Mouse (Mus musculus): ENCODE results near the gene Tmprss4. TPM values are rescaled to one million over a fixed set of nuclear protein-coding genes. Genes with fewer than 3 reads are reported as not detected.

The Tmprss4 gene
- polyA plus RNA-seq (2021; fragmentation: Nextera tagmentation): not detected in 2 replicates
- long read RNA-seq, experiment 1: 0 reads
- long read RNA-seq, experiment 2: 0 reads

GRCm38 (mm10) chr9:45203797-45204410, at the start of gene Tmprss4:
Gene Tmprss4 (minus strand): TSS chr9:45204092.

GRCm38 (mm10) chr9:45181770-45182169, 22.1 kb downstream of the Tmprss4 start, which contains the start of gene BC049352:
Gene BC049352 (plus strand): TSS chr9:45182007.

GRCm38 (mm10) chr9:45138191-45139032, 65.5 kb downstream of the Tmprss4 start, which contains the start of gene Scn4b:
Gene Scn4b (plus strand): TSS chr9:45138395.

Other genes with a start within 250 kb of the Tmprss4 start
- 42.6 and 43.5 TPM in 2 replicates for gene Ube4a, start 238.5 kb downstream of the Tmprss4 start, polyA plus RNA-seq (2021; fragmentation: Nextera tagmentation)
- gene Cd3g, start 223.7 kb downstream of the Tmprss4 start, polyA plus RNA-seq (2021; fragmentation: Nextera tagmentation): 0.24 and 0.44 TPM in 2 replicates
- gene Cd3d, start 222.3 kb downstream of the Tmprss4 start, polyA plus RNA-seq (2021; fragmentation: Nextera tagmentation): 0.24 and 0.25 TPM in 2 replicates
- gene Cd3e, start 194.5 kb downstream of the Tmprss4 start, polyA plus RNA-seq (2021; fragmentation: Nextera tagmentation): 0.15 TPM in 1 of 2 replicates, not detected in the other
- gene Mpzl2, start 164.3 kb downstream of the Tmprss4 start, polyA plus RNA-seq (2021; fragmentation: Nextera tagmentation): 0.23 and 0.65 TPM in 2 replicates
- gene Mpzl3, start 148.9 kb downstream of the Tmprss4 start, polyA plus RNA-seq (2021; fragmentation: Nextera tagmentation): 1.1 TPM in 2 replicates
- gene Jaml, start 124.9 kb downstream of the Tmprss4 start, polyA plus RNA-seq (2021; fragmentation: Nextera tagmentation): 0.18 and 0.26 TPM in 2 replicates
- gene Scn2b, start 86.3 kb downstream of the Tmprss4 start, polyA plus RNA-seq (2021; fragmentation: Nextera tagmentation): 256 and 455 TPM in 2 replicates
- 2.8 and 2.9 TPM in 2 replicates for gene Scn4b, start 65.7 kb downstream of the Tmprss4 start, polyA plus RNA-seq (2021; fragmentation: Nextera tagmentation)
- 0.87 and 1.0 TPM in 2 replicates for gene BC049352, start 22.1 kb downstream of the Tmprss4 start, polyA plus RNA-seq (2021; fragmentation: Nextera tagmentation)
- 1.9 and 2.2 TPM in 2 replicates for gene Il10ra, start 65.1 kb upstream of the Tmprss4 start, polyA plus RNA-seq (2021; fragmentation: Nextera tagmentation)
- gene Tmprss13, start 115.0 kb upstream of the Tmprss4 start, polyA plus RNA-seq (2021; fragmentation: Nextera tagmentation): not detected in 2 replicates
- 109 and 130 TPM in 2 replicates for gene Fxyd6, start 166.1 kb upstream of the Tmprss4 start, polyA plus RNA-seq (2021; fragmentation: Nextera tagmentation)
- 18.3 and 19.1 TPM in 2 replicates for gene Fxyd2, start 195.6 kb upstream of the Tmprss4 start, polyA plus RNA-seq (2021; fragmentation: Nextera tagmentation)
- gene Dscaml1, start 222.5 kb upstream of the Tmprss4 start, polyA plus RNA-seq (2021; fragmentation: Nextera tagmentation): 11.1 and 13.6 TPM in 2 replicates